Mouse (Mus musculus) C2C12 (cell line): ENCODE measurements at regions not wholly inside any gene's neighbourhood (a gene's known extent, or its start where the extent isn't known, plus 50 kb on each side); places are given as distances from the start of the nearest gene placed in this dataset.

ENCODE experiments used
- H3K27me3 ChIP-seq: one replicate; pipeline ENCODE4 v1.6.1; 2011; ENCODE audit not compliant: control insufficient read depth, insufficient read depth, insufficient read length
- H3K36me3 ChIP-seq: one replicate; pipeline ENCODE4 v1.6.1; 2011; ENCODE audit not compliant: control insufficient read depth, insufficient read depth
- H3K4me3 ChIP-seq: one replicate; pipeline ENCODE4 v1.5.1; 2011; ENCODE audit warnings: mild to moderate bottlenecking, control low read depth; ENCODE audit not compliant: poor library complexity, insufficient read depth, severe bottlenecking
- H3K79me2 ChIP-seq: one replicate; pipeline ENCODE4 v1.6.1; 2011; ENCODE audit not compliant: control insufficient read depth, insufficient read depth
- H3K79me3 ChIP-seq: one replicate; pipeline ENCODE4 v1.6.1; 2011; ENCODE audit warnings: low read depth, control low read depth
- H3ac ChIP-seq: one replicate; pipeline ENCODE3; 2011; ENCODE audit warnings: low read depth; ENCODE audit not compliant: control insufficient read depth, insufficient read length
- CEBPB ChIP-seq: IDR thresholded peaks from one replicate; pipeline ENCODE4 v1.6.1; 2011; ENCODE audit warnings: low read depth, mild to moderate bottlenecking, control low read depth, moderate library complexity
- CTCF ChIP-seq: IDR thresholded peaks from one replicate; pipeline ENCODE4 v1.5.1; 2011; ENCODE audit not compliant: control insufficient read depth, insufficient read depth, insufficient read length
- FOSL1 ChIP-seq: IDR thresholded peaks from one replicate; pipeline ENCODE4 v1.8.0; 2011; ENCODE audit warnings: mild to moderate bottlenecking, low read length; ENCODE audit not compliant: poor library complexity, insufficient read depth, severe bottlenecking
- MAX ChIP-seq: IDR thresholded peaks from one replicate; pipeline ENCODE4 v1.6.1; 2011; ENCODE audit warnings: mild to moderate bottlenecking, control low read depth
- MYOD1 ChIP-seq: IDR thresholded peaks from one replicate; pipeline ENCODE4 v1.6.1; 2011; ENCODE audit warnings: low read depth; ENCODE audit not compliant: control insufficient read depth, insufficient read length
- MYOG ChIP-seq: IDR thresholded peaks from one replicate; pipeline ENCODE4 v1.6.1; 2011; ENCODE audit not compliant: control insufficient read depth, insufficient read length; ENCODE audit errors: extremely low read depth
- USF1 ChIP-seq: IDR thresholded peaks from one replicate; pipeline ENCODE4 v1.6.1; 2011; ENCODE audit warnings: low read depth, mild to moderate bottlenecking, control low read depth, moderate library complexity

- Histone ChIP-seq H3K36me3 (no peaks in the 10 kb centered on the region), H3K79me3 (no peaks in the 10 kb centered on the region), H3K4me3 (no peak overlapping the region), H3ac (no peak overlapping the region), H3K27me3 (no peaks in the 10 kb centered on the region), H3K79me2 (no peaks in the 10 kb centered on the region)
- no peak for TF ChIP-seq CTCF
- no peak for TF ChIP-seq MAX
- TF ChIP-seq MYOD1, result no peak
- no peak for TF ChIP-seq FOSL1
- TF ChIP-seq CEBPB, result no peak
- no peak for TF ChIP-seq MYOG
- no peak for TF ChIP-seq USF1
Measured at GRCm38 (mm10) chr10:38108591-38108990, 713.0 kb downstream of the Rfpl4b start.

GRCm38 (mm10) chr10:38103570-38103969, 718.0 kb downstream of the Rfpl4b start:
- TF ChIP-seq CEBPB (no peak), CTCF (no peak), MAX (no peak), MYOD1 (no peak), USF1 (no peak), MYOG (no peak), FOSL1 (no peak)
- Histone ChIP-seq H3ac (no peak overlapping the region), H3K79me3 (no peaks in the 10 kb centered on the region), H3K79me2 (no peaks in the 10 kb centered on the region), H3K27me3 (no peaks in the 10 kb centered on the region), H3K36me3 (no peaks in the 10 kb centered on the region), H3K4me3 (no peak overlapping the region)

- TF ChIP-seq CEBPB (no peak), USF1 (no peak), MAX (no peak), MYOG (no peak), FOSL1 (no peak), CTCF (no peak), MYOD1 (no peak)
- Histone ChIP-seq H3K27me3 (no peaks in the 10 kb centered on the region), H3K79me2 (no peaks in the 10 kb centered on the region), H3K4me3 (no peak overlapping the region), H3ac (no peak overlapping the region), H3K36me3 (no peaks in the 10 kb centered on the region), H3K79me3 (no peaks in the 10 kb centered on the region)
Measured at GRCm38 (mm10) chr10:38078521-38078920, 743.1 kb downstream of the Rfpl4b start.

GRCm38 (mm10) chr10:38072394-38072793, 749.2 kb downstream of the Rfpl4b start:
- TF ChIP-seq MYOD1, result no peak
- no peak for TF ChIP-seq USF1
- TF ChIP-seq FOSL1, result no peak
- no peak for TF ChIP-seq MYOG
- Histone ChIP-seq H3K79me3 (no peaks in the 10 kb centered on the region), H3ac (no peak overlapping the region), H3K4me3 (no peak overlapping the region), H3K79me2 (no peaks in the 10 kb centered on the region), H3K36me3 (no peaks in the 10 kb centered on the region), H3K27me3 (no peaks in the 10 kb centered on the region)

- Histone ChIP-seq H3K36me3 (no peaks in the 10 kb centered on the region), H3K27me3 (no peaks in the 10 kb centered on the region), H3K79me3 (no peaks in the 10 kb centered on the region), H3K79me2 (no peaks in the 10 kb centered on the region), H3ac (no peak overlapping the region), H3K4me3 (no peak overlapping the region)
- TF ChIP-seq MYOG (no peak), FOSL1 (no peak), CTCF (no peak), CEBPB (no peak), MAX (no peak), USF1 (no peak)
Measured at GRCm38 (mm10) chr10:38059050-38059449, 762.5 kb downstream of the Rfpl4b start.

- Histone ChIP-seq H3K79me2 (no peaks in the 10 kb centered on the region), H3K27me3 (no peaks in the 10 kb centered on the region), H3K36me3 (no peaks in the 10 kb centered on the region), H3ac (no peak overlapping the region), H3K79me3 (no peaks in the 10 kb centered on the region), H3K4me3 (no peak overlapping the region)
- no peak for TF ChIP-seq MAX
- TF ChIP-seq CTCF, result no peak
- no peak for TF ChIP-seq USF1
- no peak for TF ChIP-seq CEBPB
- no peak for TF ChIP-seq MYOG
- TF ChIP-seq MYOD1, result no peak
- no peak for TF ChIP-seq FOSL1
Measured at GRCm38 (mm10) chr10:38010452-38010851, 811.1 kb downstream of the Rfpl4b start.
